Comparison of ENCODE assay signal across 8 mouse cellular contexts in the genomic region with DNA sequence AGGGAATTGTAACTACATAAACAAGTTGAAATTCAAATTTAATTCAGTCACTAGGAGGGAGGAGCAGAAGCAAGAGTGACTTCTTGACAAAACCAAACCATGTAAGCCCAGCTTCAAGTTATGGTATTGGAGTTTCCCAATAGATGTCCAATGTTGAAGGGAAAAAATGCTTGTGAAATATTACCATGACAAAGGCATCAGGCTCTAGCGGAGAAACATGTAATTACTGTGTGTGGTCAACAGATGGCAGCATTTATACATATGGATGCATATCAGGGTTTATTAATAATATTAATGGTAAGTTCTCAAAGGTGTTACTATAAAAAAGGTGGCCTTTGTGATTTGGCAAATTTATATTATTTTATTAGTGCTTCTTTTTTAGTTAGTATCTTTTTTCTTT. TPM values are rescaled to one million over a fixed set of nuclear protein-coding genes. Genes with fewer than 3 reads are reported as not detected.
A peak's percentile ranks its signal among the peaks of the same experiment; 100 is the strongest.
DNase-seq lines count a peak whose midpoint lies in the region; ATAC-seq and TF ChIP-seq lines count a peak whose summit lies in the region.

No protein-coding gene starts in this region.

- TF ChIP-seq CTCF in kidney, postnatal 0 days (IDR thresholded peaks at IDR 0.05; ENCODE audit: low read depth), result peak; percentile 81
- TF ChIP-seq CTCF in MEL (IDR thresholded peaks at IDR 0.05 in 2 of 3, conservative IDR thresholded peaks at IDR 0.05 in 1 of 3; ENCODE audit: control insufficient read depth in 1 of 3, insufficient read depth in 1 of 3, low read depth in 2 of 3, low read length in 3 of 3, poor library complexity in 1 of 3, severe bottlenecking in 1 of 3), result peak in 2 of 3 experiments; percentile 53 to 65; a peak in 4 of 6 replicates
- TF ChIP-seq CTCF in cortical plate, adult 2 months (IDR thresholded peaks at IDR 0.05; ENCODE audit: extremely low read depth, insufficient read depth, low read length), result 0 out of 2 replicates have a peak, but pooled peaks have one; percentile 17

- DNase-seq in kidney, postnatal 0 days (ENCODE audit: low spot score), result peak; percentile 80
- DNase-seq in A20 (ENCODE audit: low read depth, low spot score) (peak; percentile 66), MEL (ENCODE audit: low read depth, low spot score) (peak; percentile 44)
- DNase-seq in layer of hippocampus, adult 9-11 months, result peak; percentile 45
- peak; percentile 27 for DNase-seq in retina, postnatal 7 days (ENCODE audit: low read depth, low spot score)
- no peak for DNase-seq in frontal cortex, postnatal 10 days (ENCODE audit: low spot score in 2 of 2)

- 0% methylated on average over 1 of the region's 1 CpGs for WGBS in kidney, postnatal 0 days
- WGBS in kidney, embryonic 14.5 days, result 2% methylated on average over 1 of the region's 1 CpGs

- no peak for TF ChIP-seq POLR2A in MEL (IDR thresholded peaks at IDR 0.05; ENCODE audit: control insufficient read depth in 1 of 2, insufficient read depth in 1 of 2, low read depth in 1 of 2, low read length in 2 of 2, poor library complexity in 1 of 2)
- TF ChIP-seq POLR2A in cortical plate, adult 2 months (IDR thresholded peaks at IDR 0.05; ENCODE audit: extremely low read depth, insufficient read depth, low read length), result no peak

- H3K36me3 ChIP-seq in kidney, postnatal 0 days (ENCODE audit: insufficient read depth, low read length), result no peaks in the 10 kb centered on the region
- no peaks in the 10 kb centered on the region for H3K36me3 ChIP-seq in kidney, embryonic 14.5 days (ENCODE audit: control insufficient read depth, insufficient read depth, low read length)
- H3K36me3 ChIP-seq in MEL (ENCODE audit: control insufficient read depth in 1 of 2, insufficient read depth in 2 of 2, low read length in 2 of 2), result no peaks in the 10 kb centered on the region

- TF ChIP-seq RAD21 in MEL (IDR thresholded peaks at IDR 0.05; ENCODE audit: low read depth, low read length), result peak; percentile 66

- H3K27me3 ChIP-seq in kidney, postnatal 0 days (ENCODE audit: insufficient read depth, low read length), result no peaks in the 10 kb centered on the region
- H3K27me3 ChIP-seq in kidney, embryonic 14.5 days (ENCODE audit: control insufficient read depth, insufficient read depth, low read length), result no peaks in the 10 kb centered on the region
- H3K27me3 ChIP-seq in MEL (ENCODE audit: control insufficient read depth in 1 of 2, insufficient read depth in 2 of 2, low read length in 2 of 2), result no peaks in the 10 kb centered on the region

- no peak overlapping the region for H3K4me3 ChIP-seq in kidney, postnatal 0 days (replicated peaks; ENCODE audit: low read depth, low read length)
- no peak overlapping the region for H3K4me3 ChIP-seq in kidney, embryonic 14.5 days (ENCODE audit: low read length)
- no peak overlapping the region for H3K4me3 ChIP-seq in MEL (ENCODE audit: control insufficient read depth in 1 of 2, insufficient read depth in 1 of 2, low read depth in 2 of 2, low read length in 2 of 2)
- no peak overlapping the region for H3K4me3 ChIP-seq in cortical plate, adult 2 months (ENCODE audit: insufficient read depth, low read length)

- H3K4me2 ChIP-seq in kidney, postnatal 0 days (ENCODE audit: low read length), result no peak overlapping the region
- no peak overlapping the region for H3K4me2 ChIP-seq in kidney, embryonic 14.5 days (replicated peaks; ENCODE audit: low read depth, low read length)

- no peak for TF ChIP-seq EP300 in MEL (IDR thresholded peaks at IDR 0.05; ENCODE audit: low read depth in 1 of 2, low read length in 2 of 2)

- no peaks in the 10 kb centered on the region for H3K9me3 ChIP-seq in kidney, postnatal 0 days (replicated peaks; ENCODE audit: low read length)
- no peaks in the 10 kb centered on the region for H3K9me3 ChIP-seq in kidney, embryonic 14.5 days (ENCODE audit: control insufficient read depth, low read length)
- no peaks in the 10 kb centered on the region for H3K9me3 ChIP-seq in MEL (replicated peaks; ENCODE audit: insufficient read depth, low read length)

- H3K4me1 ChIP-seq in kidney, postnatal 0 days (replicated peaks; ENCODE audit: insufficient read depth, low read length), result no peaks in the 10 kb centered on the region
- H3K4me1 ChIP-seq in kidney, embryonic 14.5 days (ENCODE audit: control insufficient read depth, insufficient read depth, low read length), result no peaks in the 10 kb centered on the region
- no peaks in the 10 kb centered on the region for H3K4me1 ChIP-seq in MEL (ENCODE audit: control insufficient read depth in 1 of 2, insufficient read depth in 2 of 2, low read length in 2 of 2)
- no peaks in the 10 kb centered on the region for H3K4me1 ChIP-seq in cortical plate, adult 2 months (ENCODE audit: control insufficient read depth, insufficient read depth, low read length)

- no peak overlapping the region for H3K27ac ChIP-seq in kidney, postnatal 0 days
- no peak overlapping the region for H3K27ac ChIP-seq in kidney, embryonic 14.5 days (ENCODE audit: low read depth, low read length)
- no peak overlapping the region for H3K27ac ChIP-seq in MEL (ENCODE audit: control insufficient read depth, low read depth, low read length)
- H3K27ac ChIP-seq in cortical plate, adult 2 months (ENCODE audit: insufficient read depth, low read length), result no peak overlapping the region

- H3K9ac ChIP-seq in kidney, postnatal 0 days (ENCODE audit: low read depth, low read length), result no peak overlapping the region
- no peak overlapping the region for H3K9ac ChIP-seq in kidney, embryonic 14.5 days (ENCODE audit: low read depth, low read length)
- no peak overlapping the region for H3K9ac ChIP-seq in MEL (ENCODE audit: control insufficient read depth, low read depth, low read length, poor library complexity, severe bottlenecking)

- no peak for ATAC-seq in kidney, postnatal 0 days (replicated peaks; ENCODE audit: low FRiP score, low read depth)
- ATAC-seq in kidney, embryonic 14.5 days (ENCODE audit: low FRiP score, low TSS enrichment), result no peak

- H3K79me2 ChIP-seq in MEL (ENCODE audit: control insufficient read depth, insufficient read depth, low read length, poor library complexity), result no peaks in the 10 kb centered on the region

TF ChIP-seq in MEL, 35 proteins besides CTCF, POLR2A, EP300 and RAD21:
- TF ChIP-seq SMC3 (IDR thresholded peaks at IDR 0.05; ENCODE audit: low read depth, low read length) (peak; percentile 55), NRF1 (IDR thresholded peaks at IDR 0.05; ENCODE audit: insufficient read depth, low read depth, low read length, poor library complexity, severe bottlenecking) (no peak), NELFE (IDR thresholded peaks at IDR 0.05; ENCODE audit: low read depth, low read length) (no peak)

RNA-seq across cellular contexts. Expression of gene Asic5, which starts 13.9 kb away (rescaled TPM):
- polyA plus RNA-seq in kidney, postnatal 0 days (2015; fragmentation: Nextera tagmentation; extraction: Ambion mirVana), result 0.84 and 1.0 TPM in 2 replicates
- polyA plus RNA-seq in kidney, embryonic 14.5 days (2014; fragmentation: Nextera tagmentation; extraction: Ambion mirVana), result not detected in 2 replicates
- total RNA-seq in MEL (2012; rRNA removed), result not detected in 2 replicates
- polyA plus RNA-seq in MEL (2012; ENCODE audit: insufficient read depth in 1 of 2, insufficient read length in 2 of 2, low read depth in 1 of 2, low replicate concordance in 2 of 2, missing spikeins in 1 of 2), result not detected
- polyA plus RNA-seq in cortical plate, adult 2 months (2012; rRNA removed), result not detected in 2 replicates

RNA-seq across cellular contexts. Expression of gene Tdo2, which starts 20.0 kb away (rescaled TPM):
- 0.08 and 0.14 TPM in 2 replicates for polyA plus RNA-seq in kidney, postnatal 0 days (2015; fragmentation: Nextera tagmentation; extraction: Ambion mirVana)
- 0.08 and 0.23 TPM in 2 replicates for polyA plus RNA-seq in kidney, embryonic 14.5 days (2014; fragmentation: Nextera tagmentation; extraction: Ambion mirVana)
- not detected in 2 replicates for total RNA-seq in MEL (2012; rRNA removed)
- not detected for polyA plus RNA-seq in MEL (2012; ENCODE audit: insufficient read depth in 1 of 2, insufficient read length in 2 of 2, low read depth in 1 of 2, low replicate concordance in 2 of 2, missing spikeins in 1 of 2)
- polyA plus RNA-seq in cortical plate, adult 2 months (2012; rRNA removed), result 0.52 and 1.6 TPM in 2 replicates

Comparison
In these comparisons a context has a peak if more than half of its experiments do, and no peak if none do; other contexts are left out.
1. DNase-seq: peak in kidney, postnatal 0 days (single experiment), A20 (single experiment), MEL (single experiment), layer of hippocampus, adult 9-11 months (single experiment) and retina, postnatal 7 days (single experiment); none in frontal cortex, postnatal 10 days (0 of 2).
2. CTCF ChIP-seq: peak in every context shown above with its lines; median percentile 81 in kidney, postnatal 0 days; 59 in MEL; 17 in cortical plate, adult 2 months.